Mouse (Mus musculus) liver, adult 2 months (tissue): ENCODE measurements at regions not wholly inside any gene's neighbourhood (a gene's known extent, or its start where the extent isn't known, plus 50 kb on each side); places are given as distances from the start of the nearest gene placed in this dataset.
A peak's percentile ranks its signal among the peaks of the same experiment; 100 is the strongest.

Source experiments
- DNase-seq: peaks from one replicate; pipeline ENCODE4 v3.0.0-alpha.2; 2011; ENCODE audit warnings: low read depth, low spot score; ENCODE audit errors: extremely low read depth
- H3K27ac ChIP-seq: fragments of 200-500 bp; replicated peaks from 2 replicates; pipeline ENCODE4 v1.5.1; 2012; ENCODE audit warnings: low read depth, mild to moderate bottlenecking, control low read depth, inconsistent platforms, low read length; ENCODE audit not compliant: insufficient read depth
- H3K27me3 ChIP-seq: fragments of 200-500 bp; 2 replicates; pipeline ENCODE4 v1.6.1; 2012; ENCODE audit warnings: mild to moderate bottlenecking, moderate library complexity, low read length, inconsistent platforms; ENCODE audit not compliant: control insufficient read depth, insufficient read depth
- H3K36me3 ChIP-seq: fragments of 200-500 bp; 2 replicates; pipeline ENCODE4 v1.6.1; 2012; ENCODE audit warnings: low read length, inconsistent platforms; ENCODE audit not compliant: control insufficient read depth, insufficient read depth
- H3K4me1 ChIP-seq: fragments of 200-500 bp; 2 replicates; pipeline ENCODE4 v1.6.1; 2011; ENCODE audit warnings: low read length; ENCODE audit not compliant: control insufficient read depth, insufficient read depth
- H3K4me3 ChIP-seq: fragments of 200-500 bp; 2 replicates; pipeline ENCODE4 v1.5.1; 2011; ENCODE audit warnings: low read depth, mild to moderate bottlenecking, control low read depth, low read length, moderate library complexity; ENCODE audit not compliant: insufficient read depth
- H3K79me2 ChIP-seq: fragments of 200-500 bp; 2 replicates; pipeline ENCODE4 v1.6.1; 2012; ENCODE audit warnings: inconsistent platforms, mild to moderate bottlenecking, low read length, moderate library complexity; ENCODE audit not compliant: control insufficient read depth, insufficient read depth
- H3K9ac ChIP-seq: fragments of 200-500 bp; 2 replicates; pipeline ENCODE4 v1.6.1; 2012; ENCODE audit warnings: low read depth, mild to moderate bottlenecking, control low read depth, inconsistent platforms, low read length
- CTCF ChIP-seq: fragments of 200-500 bp; IDR thresholded peaks from 2 replicates; pipeline ENCODE4 v1.5.1; 2011; ENCODE audit warnings: low read depth, low read length, control low read depth
- POLR2A ChIP-seq: fragments of 200-500 bp; IDR thresholded peaks from 2 replicates; pipeline ENCODE4 v1.6.1; 2011; ENCODE audit warnings: low read length, control low read depth; ENCODE audit not compliant: insufficient read depth; ENCODE audit errors: extremely low read depth
- WGBS: fragments of 180-500 bp; shearing (Covaris S2); methylation state at CpG from one replicate; pipeline ENCODE4 v1.1.7; 2018; 5-methylcytosine and 5-hydroxymethylcytosine counted together

DNA sequence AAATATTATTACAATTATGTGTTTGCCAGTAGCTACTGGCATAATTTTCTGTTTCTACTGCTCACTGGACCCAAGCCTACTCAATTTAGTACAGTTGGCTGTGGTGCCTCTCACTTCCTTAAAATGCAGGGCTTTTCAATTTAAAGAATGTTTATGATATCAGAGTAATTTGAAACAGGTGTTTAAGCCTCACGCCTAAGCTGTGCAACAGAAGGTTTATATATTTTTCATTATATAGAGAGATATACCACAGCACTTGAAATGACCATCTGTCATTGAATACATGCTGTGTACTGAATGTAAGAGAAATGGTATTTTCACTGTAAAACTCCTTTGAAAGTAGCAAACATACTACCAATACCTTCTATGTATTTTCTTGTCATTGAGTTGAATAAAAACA, 376.8 kb downstream of the Otol1 start:
- no peak overlapping the region for H3K27ac ChIP-seq
- no peaks in the 10 kb centered on the region for H3K79me2 ChIP-seq
- H3K27me3 ChIP-seq, result 0 out of 2 replicates have a peak, but pooled peaks cover 2% of the 10 kb centered on the region
- H3K4me1 ChIP-seq, result no peaks in the 10 kb centered on the region
- H3K36me3 ChIP-seq, result no peaks in the 10 kb centered on the region
- no peak for DNase-seq
- no peak for TF ChIP-seq CTCF
- no peak for TF ChIP-seq POLR2A
- no peak overlapping the region for H3K4me3 ChIP-seq
- 63% methylated on average over 1 of the region's 1 CpGs for WGBS
- H3K9ac ChIP-seq, result no peak overlapping the region

DNA sequence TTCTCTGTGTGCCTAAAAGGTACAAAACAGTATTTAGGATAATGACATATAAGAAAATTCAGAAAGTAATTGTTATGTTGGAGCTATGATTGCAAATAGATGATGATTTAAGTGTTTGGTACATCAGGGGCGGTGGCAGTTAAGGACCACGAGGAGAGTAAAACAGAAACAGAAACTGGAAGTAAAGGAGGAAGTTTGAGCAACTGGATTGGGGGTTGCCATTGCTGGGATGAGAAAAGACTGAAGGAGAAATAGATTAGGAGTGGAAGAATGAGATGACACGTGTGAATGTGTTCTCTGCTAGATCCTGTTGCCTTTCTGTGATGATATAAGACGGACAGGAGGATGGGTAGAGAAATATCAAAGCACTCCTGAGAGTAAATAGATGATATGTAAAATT, 378.5 kb downstream of the Otol1 start:
- no peak for TF ChIP-seq CTCF
- TF ChIP-seq POLR2A, result no peak
- Histone ChIP-seq H3K36me3 (no peaks in the 10 kb centered on the region), H3K27me3 (0 out of 2 replicates have a peak, but pooled peaks cover 2% of the 10 kb centered on the region), H3K4me1 (no peaks in the 10 kb centered on the region), H3K4me3 (no peak overlapping the region), H3K9ac (no peak overlapping the region), H3K27ac (no peak overlapping the region), H3K79me2 (no peaks in the 10 kb centered on the region)
- no peak for DNase-seq
- WGBS, result 71% methylated on average over 4 of the region's 4 CpGs

- Histone ChIP-seq H3K36me3 (no peaks in the 10 kb centered on the region), H3K9ac (no peak overlapping the region), H3K4me1 (no peaks in the 10 kb centered on the region), H3K79me2 (no peaks in the 10 kb centered on the region), H3K4me3 (no peak overlapping the region), H3K27ac (no peak overlapping the region), H3K27me3 (no peaks in the 10 kb centered on the region)
- no peak for DNase-seq
- TF ChIP-seq CTCF (no peak), POLR2A (no peak)
- 88% methylated on average over 2 of the region's 2 CpGs for WGBS
Measured at GRCm38 (mm10) chr3:70401187-70401586, 393.8 kb downstream of the Otol1 start.

GRCm38 (mm10) chr3:70406571-70406970, 399.2 kb downstream of the Otol1 start:
- H3K4me3 ChIP-seq, result no peak overlapping the region
- TF ChIP-seq POLR2A, result no peak
- TF ChIP-seq CTCF, result peak; percentile 24; the same call in 1 of the 2 replicates
- H3K79me2 ChIP-seq, result no peaks in the 10 kb centered on the region
- no peak overlapping the region for H3K27ac ChIP-seq
- 96% methylated on average over 1 of the region's 1 CpGs for WGBS
- no peaks in the 10 kb centered on the region for H3K36me3 ChIP-seq
- H3K9ac ChIP-seq, result no peak overlapping the region
- peak; percentile 43 for DNase-seq
- no peaks in the 10 kb centered on the region for H3K4me1 ChIP-seq
- H3K27me3 ChIP-seq, result no peaks in the 10 kb centered on the region

- H3K36me3 ChIP-seq, result no peaks in the 10 kb centered on the region
- no peaks in the 10 kb centered on the region for H3K79me2 ChIP-seq
- WGBS, result 78% methylated on average over 4 of the region's 4 CpGs
- no peaks in the 10 kb centered on the region for H3K27me3 ChIP-seq
- no peaks in the 10 kb centered on the region for H3K4me1 ChIP-seq
- DNase-seq, result no peak
- no peak overlapping the region for H3K9ac ChIP-seq
- no peak for TF ChIP-seq CTCF
- H3K27ac ChIP-seq, result no peak overlapping the region
- no peak overlapping the region for H3K4me3 ChIP-seq
Measured at GRCm38 (mm10) chr3:70418273-70418672, 410.9 kb downstream of the Otol1 start.

- no peak for TF ChIP-seq POLR2A
- TF ChIP-seq CTCF, result no peak
- Histone ChIP-seq H3K4me3 (no peak overlapping the region), H3K79me2 (no peaks in the 10 kb centered on the region), H3K27me3 (no peaks in the 10 kb centered on the region), H3K4me1 (no peaks in the 10 kb centered on the region), H3K9ac (no peak overlapping the region), H3K27ac (no peak overlapping the region), H3K36me3 (no peaks in the 10 kb centered on the region)
- no peak for DNase-seq
- 83% methylated on average over 1 of the region's 1 CpGs for WGBS
Measured at GRCm38 (mm10) chr3:70422016-70422415, 414.6 kb downstream of the Otol1 start.
